In genomic region chr14:25841579-25841978, GRCm38 (mm10) we compare ENCODE assay signal across 8 mouse cellular contexts. TPM values are rescaled to one million over a fixed set of nuclear protein-coding genes. Genes with fewer than 3 reads are reported as not detected.
DNase-seq lines count a peak whose midpoint lies in the region; ATAC-seq and TF ChIP-seq lines count a peak whose summit lies in the region.

No protein-coding gene starts in this region.

- 1% methylated on average over 4 of the region's 4 CpGs for WGBS in heart, embryonic 11.5 days (ENCODE audit: insufficient replicate concordance)
- 5% methylated on average over 4 of the region's 4 CpGs for WGBS in hindbrain, embryonic 11.5 days

- no peaks in the 10 kb centered on the region for H3K36me3 ChIP-seq in heart, embryonic 11.5 days (ENCODE audit: control insufficient read depth, insufficient read depth, low read length)
- peaks cover 3% of the 10 kb centered on the region; the same call in 1 of the 2 replicates for H3K36me3 ChIP-seq in ES-E14 (ENCODE audit: control insufficient read depth, insufficient read depth, low read length, poor library complexity, severe bottlenecking)
- no peaks in the 10 kb centered on the region for H3K36me3 ChIP-seq in hindbrain, embryonic 11.5 days (ENCODE audit: control insufficient read depth, insufficient read depth, low read length)

- H3K4me1 ChIP-seq in heart, embryonic 11.5 days (ENCODE audit: control insufficient read depth, insufficient read depth, low read length), result no peaks in the 10 kb centered on the region
- peaks cover 0 to 13% of the 10 kb centered on the region in 2 experiments; a peak in 3 of 4 replicates for H3K4me1 ChIP-seq in ES-E14 (ENCODE audit: control insufficient read depth in 2 of 2, insufficient read depth in 2 of 2, low read length in 2 of 2, poor library complexity in 1 of 2)
- H3K4me1 ChIP-seq in hindbrain, embryonic 11.5 days (replicated peaks; ENCODE audit: control insufficient read depth, insufficient read depth, low read length), result no peaks in the 10 kb centered on the region; the same call in none of the 2 replicates

- no peaks in the 10 kb centered on the region; the same call in 1 of the 2 replicates for H3K27me3 ChIP-seq in heart, embryonic 11.5 days (ENCODE audit: control insufficient read depth, insufficient read depth, low read length)
- H3K27me3 ChIP-seq in hindbrain, embryonic 11.5 days (ENCODE audit: control insufficient read depth, insufficient read depth, low read length), result peaks cover 24% of the 10 kb centered on the region

- H3K27ac ChIP-seq in heart, embryonic 11.5 days (ENCODE audit: low read depth, low read length), result no peak overlapping the region
- H3K27ac ChIP-seq in ES-E14 (ENCODE audit: insufficient read depth, low read depth, low read length, poor library complexity, severe bottlenecking), result peak overlapping the region; percentile 37; the same call in 1 of the 2 replicates
- H3K27ac ChIP-seq in hindbrain, embryonic 11.5 days (ENCODE audit: low read depth, low read length), result no peak overlapping the region

- intact Hi-C loops in heart, postnatal 25 days (cut with DNase I), result no loop called here
- intact Hi-C loops in left cerebral cortex, postnatal 25 days (cut with DNase I), result no loop called here

- ATAC-seq in heart, embryonic 11.5 days (replicated peaks; ENCODE audit: insufficient number of reproducible peaks, low FRiP score, low TSS enrichment), result no peak
- ATAC-seq in hindbrain, embryonic 11.5 days (ENCODE audit: low FRiP score), result no peak
- ATAC-seq in megakaryocyte progenitor cell, adult 5-6 weeks (replicated peaks; ENCODE audit: poor library complexity), result peak; percentile 13; the same call in 1 of the 2 replicates

- no peaks in the 10 kb centered on the region for H3K9me3 ChIP-seq in heart, embryonic 11.5 days (replicated peaks; ENCODE audit: control insufficient read depth, low read length)
- H3K9me3 ChIP-seq in ES-E14 (ENCODE audit: control insufficient read depth, insufficient read depth, low read depth, low read length), result no peaks in the 10 kb centered on the region
- H3K9me3 ChIP-seq in hindbrain, embryonic 11.5 days (ENCODE audit: control insufficient read depth, low read length), result no peaks in the 10 kb centered on the region

- peak overlapping the region; percentile 71 for H3K4me3 ChIP-seq in heart, embryonic 11.5 days (ENCODE audit: low read depth, low read length)
- peak overlapping the region; percentile 44 to 82 for H3K4me3 ChIP-seq in ES-E14 (ENCODE audit: insufficient read depth in 1 of 2, low read depth in 1 of 2, low read length in 2 of 2, poor library complexity in 1 of 2, severe bottlenecking in 1 of 2)
- peak overlapping the region; percentile 58; the same call in 1 of the 2 replicates for H3K4me3 ChIP-seq in hindbrain, embryonic 11.5 days (ENCODE audit: low read depth, low read length)

- in situ Hi-C loops in ES-E14 (cut with MboI; ENCODE audit: low sequenced_read_pairs in 2 of 2, unreplicated experiment in 2 of 2), result no loop called here

- DNase-seq in heart, postnatal 25 days (ENCODE audit: low spot score), result no peak
- no peak for DNase-seq in ES-E14 (ENCODE audit: low read depth, low spot score)
- peak; percentile 12 for DNase-seq in hindbrain, embryonic 11.5 days (ENCODE audit: low spot score)
- DNase-seq in left cerebral cortex, postnatal 25 days (ENCODE audit: low spot score in 2 of 2), result no peak
- no peak for DNase-seq in layer of hippocampus, postnatal 14 days (ENCODE audit: low spot score in 2 of 2)
- DNase-seq in urinary bladder, postnatal 25 days (ENCODE audit: low spot score), result no peak

- H3K4me2 ChIP-seq in heart, embryonic 11.5 days, result peak overlapping the region; percentile 90
- H3K4me2 ChIP-seq in hindbrain, embryonic 11.5 days (replicated peaks; ENCODE audit: low read depth, low read length), result peak overlapping the region; percentile 96

- no peak overlapping the region for H3K9ac ChIP-seq in heart, embryonic 11.5 days (ENCODE audit: low read depth, low read length)
- H3K9ac ChIP-seq in ES-E14 (ENCODE audit: insufficient read depth, low read depth, low read length, poor library complexity, severe bottlenecking), result no peak overlapping the region; the same call in 1 of the 2 replicates
- H3K9ac ChIP-seq in hindbrain, embryonic 11.5 days (ENCODE audit: low read depth, low read length), result no peak overlapping the region

TF ChIP-seq in ES-E14, 5 proteins besides CTCF, POLR2A, EP300 and RAD21:
- TF ChIP-seq CHD2 (IDR thresholded peaks at IDR 0.05; ENCODE audit: low read depth, low read length) (no peak), ZC3H11A (IDR thresholded peaks at IDR 0.05; ENCODE audit: borderline replicate concordance, low read depth, low read length) (no peak), MAFK (IDR thresholded peaks at IDR 0.05; ENCODE audit: insufficient read depth, low read depth, low read length) (no peak), ZNF384 (IDR thresholded peaks at IDR 0.05; ENCODE audit: low read depth, low read length) (no peak), HCFC1 (IDR thresholded peaks at IDR 0.05; ENCODE audit: borderline replicate concordance, insufficient read depth, low read length) (no peak)

RNA-seq across cellular contexts. Expression of gene Anxa11, which starts 0.4 kb away (rescaled TPM):
- 14.7 and 18.6 TPM in 2 replicates for polyA plus RNA-seq in heart, embryonic 11.5 days (2014; fragmentation: Nextera tagmentation; extraction: Ambion mirVana)
- total RNA-seq in heart, postnatal 25 days (2021), result 10 to 100 TPM; 72.3 to 80.0 TPM
- total RNA-seq in ES-E14 (2012; rRNA removed), result 17.0 and 18.7 TPM in 2 replicates
- polyA plus RNA-seq in hindbrain, embryonic 11.5 days (2014; fragmentation: Nextera tagmentation; extraction: Ambion mirVana), result 4.3 and 5.5 TPM in 2 replicates
- total RNA-seq in megakaryocyte progenitor cell, adult 5-6 weeks (2015), result 36.5 and 37.1 TPM in 2 replicates
- total RNA-seq in megakaryocyte progenitor cell, adult 5-6 weeks (2017), result 7.3 and 8.1 TPM in 2 replicates
- total RNA-seq in left cerebral cortex, postnatal 25 days (2021), result 10 to 100 TPM; 29.8 to 34.8 TPM
- 10 to 100 TPM; 35.6 to 44.5 TPM for total RNA-seq in layer of hippocampus, postnatal 14 days (2021)
